Mouse (Mus musculus): ENCODE data around the gene Nup153. TPM values are rescaled to one million over a fixed set of nuclear protein-coding genes. Genes with fewer than 3 reads are reported as not detected.

Nup153 gene
- polyA plus RNA-seq, 1 experiment from 2014 or later, result 20.5 TPM

- Histone ChIP-seq H3K9me3 (replicated peaks) (no peaks in the 10 kb centered on the region), H3K27ac (replicated peaks) (no peak overlapping the region), H3K4me1 (peaks cover 12% of the 10 kb centered on the region), H3K27me3 (no peaks in the 10 kb centered on the region; the same call in 1 of the 2 replicates), H3K36me3 (no peaks in the 10 kb centered on the region), H3K9ac (no peak overlapping the region), H3K4me3 (replicated peaks) (no peak overlapping the region), H3K4me2 (replicated peaks) (peak overlapping the region; percentile 36; the same call in 1 of the 2 replicates)
- WGBS, result 29% methylated on average over 6 of the region's 6 CpGs
- ATAC-seq (ENCODE audit: insufficient number of reproducible peaks, low FRiP score, low TSS enrichment, low read depth), result no peak
Observed at GRCm38 (mm10) chr13:46634133-46634488, 93.6 kb downstream of the Nup153 start.

DNA sequence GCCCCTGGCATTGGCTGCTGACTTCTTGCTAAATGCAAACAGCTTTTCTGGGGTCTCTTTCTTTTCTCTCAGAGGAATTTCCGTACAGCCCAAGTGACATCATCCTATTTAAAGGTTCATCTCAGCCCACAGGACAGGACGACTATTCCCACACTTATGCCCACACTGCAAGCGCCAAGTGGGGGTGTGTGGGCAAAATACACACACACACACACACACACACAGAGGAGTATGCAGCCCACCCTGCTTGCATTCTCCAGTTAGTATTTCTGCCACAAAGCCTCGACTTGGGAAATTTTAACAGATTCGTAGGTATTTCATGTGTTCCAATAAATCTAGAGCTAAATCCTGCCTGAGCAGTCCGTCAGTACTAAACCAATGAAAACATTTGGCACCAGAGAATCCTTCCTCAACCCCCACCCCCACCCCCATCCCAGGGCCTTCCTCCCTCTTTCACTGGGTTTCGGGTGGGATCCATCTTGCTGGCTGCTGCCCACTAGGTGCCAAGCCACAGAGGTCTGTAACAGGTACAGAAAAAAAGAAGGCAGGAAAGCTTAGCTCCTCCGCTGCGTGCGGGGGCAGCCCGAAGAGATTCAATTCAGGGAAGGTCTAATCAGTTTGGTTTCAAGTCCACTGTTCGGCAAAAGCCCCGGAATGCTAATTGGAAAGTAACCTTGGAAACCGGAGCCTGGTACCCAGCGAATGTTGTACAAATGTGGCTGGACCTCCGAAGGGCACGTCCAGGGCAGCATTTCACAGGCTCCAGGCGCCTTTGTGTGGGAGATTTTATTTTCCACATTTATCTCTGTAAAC, 94.2 kb downstream of the Nup153 start:
- no peaks in the 10 kb centered on the region; the same call in 1 of the 2 replicates for H3K27me3 ChIP-seq
- peak overlapping the region; percentile 36 for H3K4me2 ChIP-seq (replicated peaks)
- 24% methylated on average over 18 of the region's 18 CpGs for WGBS
- H3K9me3 ChIP-seq (replicated peaks), result no peaks in the 10 kb centered on the region
- H3K9ac ChIP-seq, result no peak overlapping the region
- peaks cover 12% of the 10 kb centered on the region for H3K4me1 ChIP-seq
- ATAC-seq (ENCODE audit: insufficient number of reproducible peaks, low FRiP score, low TSS enrichment, low read depth), result no peak
- no peak overlapping the region for H3K4me3 ChIP-seq (replicated peaks)
- no peaks in the 10 kb centered on the region for H3K36me3 ChIP-seq
- H3K27ac ChIP-seq (replicated peaks), result no peak overlapping the region

- Histone ChIP-seq H3K9ac (no peak overlapping the region), H3K4me1 (peaks cover 12% of the 10 kb centered on the region), H3K4me3 (replicated peaks) (no peak overlapping the region), H3K36me3 (no peaks in the 10 kb centered on the region), H3K9me3 (replicated peaks) (no peaks in the 10 kb centered on the region), H3K27me3 (no peaks in the 10 kb centered on the region; the same call in 1 of the 2 replicates), H3K27ac (replicated peaks) (no peak overlapping the region), H3K4me2 (replicated peaks) (no peak overlapping the region)
- WGBS, result 59% methylated on average over 4 of the region's 4 CpGs
- ATAC-seq (ENCODE audit: insufficient number of reproducible peaks, low FRiP score, low TSS enrichment, low read depth), result no peak
Observed at GRCm38 (mm10) chr13:46632796-46633195, 94.9 kb downstream of the Nup153 start.

Other genes with a start within 250 kb of the Nup153 start
- gene Cap2, start 226.1 kb downstream of the Nup153 start, polyA plus RNA-seq (2015; fragmentation: Nextera tagmentation; extraction: Ambion mirVana), result 20.1 and 27.3 TPM in 2 replicates
- gene Fam8a1, start 58.4 kb downstream of the Nup153 start, polyA plus RNA-seq (2015; fragmentation: Nextera tagmentation; extraction: Ambion mirVana), result 12.2 and 13.5 TPM in 2 replicates
- 21.0 and 26.7 TPM in 2 replicates for gene Kif13a, start 201.9 kb upstream of the Nup153 start, polyA plus RNA-seq (2015; fragmentation: Nextera tagmentation; extraction: Ambion mirVana)

All from embryonic facial prominence, embryonic 15.5 days (tissue).